Mouse (Mus musculus) cerebellum, postnatal 10 days (tissue): ENCODE measurements around the gene Doc2g.
A peak's percentile ranks its signal among the peaks of the same experiment; 100 is the strongest.
"Not testable (repeated sequence)": the region's sequence is repeated elsewhere in the genome, so short reads cannot be mapped to it uniquely, and the experiment has no call there.

Experiments used
- DNase-seq, 2 experiments: peaks; one replicate each; pipeline ENCODE4 v3.0.0; 2021; ENCODE audit warnings: mixed read lengths in 2 of 2

Gene Doc2g

GRCm38 (mm10) chr19:4003112-4003511 lies at the start of gene Doc2g:
Gene Doc2g, plus strand, starts transcription at chr19:4003313.
- no peak for DNase-seq

DNA sequence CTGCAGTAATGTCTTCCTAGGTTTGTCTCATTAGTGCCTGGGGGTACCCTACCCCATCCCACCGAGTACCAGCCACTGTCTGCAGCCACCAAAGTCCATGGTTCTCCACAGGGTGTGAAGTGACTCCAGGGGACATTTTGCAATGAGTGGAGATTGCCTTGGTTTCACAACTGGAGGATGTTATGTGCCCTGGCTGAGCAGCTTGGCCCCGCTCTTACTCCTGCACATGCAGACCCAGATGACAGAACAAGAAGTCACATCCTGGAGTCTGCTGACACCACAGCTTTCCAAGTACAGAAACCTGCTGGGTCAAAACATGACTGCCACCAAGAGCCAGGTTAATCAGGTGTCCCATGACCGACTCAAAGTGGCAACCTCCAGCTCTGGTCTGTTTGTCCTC lies 48.1 kb upstream of the Doc2g start:
- DNase-seq: peak in 1 of 2 experiments; percentile 16

DNA sequence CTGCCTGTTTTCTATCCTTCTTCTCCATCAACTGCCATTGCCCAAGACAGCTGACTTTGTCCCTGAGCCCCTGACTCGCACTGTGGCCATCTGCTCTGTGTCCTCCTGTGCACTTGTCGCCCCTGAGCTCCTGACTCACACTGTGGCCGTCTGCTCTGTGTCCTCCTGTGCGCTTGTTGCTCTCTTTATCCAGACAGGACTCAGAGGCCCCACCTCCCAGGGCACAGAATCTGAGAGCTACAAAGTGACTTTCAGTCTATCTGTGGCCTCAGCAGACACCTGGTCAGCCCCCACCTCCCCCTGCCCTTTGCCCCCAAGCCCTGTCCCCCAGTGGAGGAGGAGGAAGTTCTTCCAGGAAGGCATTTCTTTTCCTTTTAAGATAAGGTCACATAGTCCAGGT lies 47.3 kb upstream of the Doc2g start:
- peak; percentile 50 to 66 for DNase-seq

DNA sequence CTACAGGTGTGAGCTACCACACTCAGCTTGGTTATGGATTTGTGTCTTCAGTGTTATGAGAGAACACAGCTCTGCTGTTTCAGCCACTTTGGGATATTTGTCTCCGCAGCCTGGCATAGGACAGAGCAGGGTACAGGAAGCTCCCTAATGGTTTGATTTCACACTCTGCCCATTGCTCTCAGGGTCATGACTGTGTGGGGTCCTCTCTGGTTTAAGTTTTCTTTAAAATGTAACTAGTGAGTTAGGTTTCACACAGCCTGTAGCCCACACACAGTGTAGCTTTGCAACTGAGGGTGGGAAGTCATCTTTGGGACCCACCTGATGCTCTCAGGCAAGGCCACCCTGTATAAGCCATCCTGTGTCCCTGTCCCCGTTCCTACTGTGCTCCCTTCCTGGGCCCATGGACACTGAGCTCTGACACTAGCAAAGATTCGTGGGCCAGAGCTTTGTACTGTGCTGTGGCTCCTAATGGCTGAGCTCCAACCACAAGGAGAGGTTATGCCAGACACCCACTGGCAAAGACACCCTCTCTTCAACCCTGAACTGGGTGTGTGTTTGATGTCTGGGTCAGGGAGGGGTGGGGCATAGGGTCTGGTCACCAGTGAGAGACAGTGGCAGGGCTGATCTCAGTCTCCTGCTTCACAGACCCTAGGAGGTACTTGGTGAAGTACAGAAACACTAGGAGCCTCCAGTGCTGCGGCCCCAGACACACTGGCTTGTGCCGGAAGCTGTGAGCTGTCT lies 45.6 kb upstream of the Doc2g start:
- DNase-seq: not testable (repeated sequence)

DNA sequence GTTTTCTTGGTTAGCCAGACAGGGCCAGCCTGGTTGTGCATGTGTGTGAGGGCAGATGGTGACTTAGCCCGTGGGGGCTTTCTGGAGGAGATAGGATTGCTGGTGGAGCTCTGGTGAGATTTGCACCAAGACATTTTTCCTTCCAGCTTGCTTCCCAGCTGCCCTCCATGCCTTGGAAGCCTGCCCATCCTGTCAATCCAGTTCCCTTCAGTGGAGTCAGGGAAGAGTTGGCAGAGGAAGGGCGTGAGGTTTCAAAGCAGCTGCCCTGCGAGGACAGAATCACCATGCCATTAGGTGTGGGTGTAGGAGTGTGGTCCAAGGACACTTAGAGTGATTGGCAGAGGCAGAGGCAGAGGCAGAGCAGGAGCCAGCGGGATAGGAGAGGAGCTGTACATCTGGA lies 44.6 kb upstream of the Doc2g start, which contains the start of gene Aldh3b3:
Aldh3b3 (plus strand) TSS at position 176 of the 400 bp plus-strand sequence.
- peak; percentile 79 to 82 for DNase-seq

DNA sequence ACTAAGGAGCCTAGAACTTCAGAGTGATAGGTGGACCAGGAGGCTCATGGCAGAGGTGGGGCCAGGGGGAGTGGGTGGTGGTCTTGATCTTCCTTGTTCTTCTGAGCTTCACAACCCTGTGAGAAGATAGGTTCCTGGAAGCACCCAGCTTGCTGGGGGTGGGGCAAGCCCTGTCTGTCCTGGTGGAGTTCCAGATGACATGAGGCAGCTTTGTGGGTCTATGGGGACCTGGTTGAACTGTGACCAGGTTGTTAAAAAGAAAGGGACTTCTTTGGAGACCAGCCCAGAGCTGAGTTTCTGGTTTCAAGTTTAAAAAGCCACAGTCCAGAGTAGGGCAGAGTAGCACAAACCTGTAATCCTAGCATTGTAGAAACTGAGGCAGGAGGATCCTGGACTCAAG lies 44.1 kb upstream of the Doc2g start:
- no peak for DNase-seq

- no peak for DNase-seq
Measured at GRCm38 (mm10) chr19:3960211-3960610, 42.9 kb upstream of the Doc2g start.

DNA sequence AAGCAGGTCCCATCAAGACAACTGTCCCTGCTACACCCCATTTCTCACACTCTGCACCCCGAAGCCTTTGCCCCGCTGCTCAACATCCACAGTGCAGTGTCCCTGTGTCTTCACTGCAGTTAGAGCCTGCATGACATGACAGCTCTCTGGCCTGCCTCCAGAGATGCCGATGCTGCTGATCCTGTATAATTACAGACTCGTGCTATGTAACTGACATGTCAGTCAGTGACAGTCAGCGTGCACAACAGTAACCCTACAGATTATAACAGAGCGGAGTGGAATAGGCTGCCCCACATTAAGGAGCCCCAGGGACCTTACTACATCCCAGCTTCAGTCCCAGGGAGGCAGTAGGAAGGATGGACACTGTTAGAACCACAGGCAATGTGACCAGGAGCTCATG lies 41.3 kb upstream of the Doc2g start:
- DNase-seq: not testable (repeated sequence)

GRCm38 (mm10) chr19:3962469-3962868 lies 40.6 kb upstream of the Doc2g start:
- DNase-seq: peak in 1 of 2 experiments; percentile 50

GRCm38 (mm10) chr19:3964030-3964429 lies 39.1 kb upstream of the Doc2g start:
- DNase-seq: no peak

DNA sequence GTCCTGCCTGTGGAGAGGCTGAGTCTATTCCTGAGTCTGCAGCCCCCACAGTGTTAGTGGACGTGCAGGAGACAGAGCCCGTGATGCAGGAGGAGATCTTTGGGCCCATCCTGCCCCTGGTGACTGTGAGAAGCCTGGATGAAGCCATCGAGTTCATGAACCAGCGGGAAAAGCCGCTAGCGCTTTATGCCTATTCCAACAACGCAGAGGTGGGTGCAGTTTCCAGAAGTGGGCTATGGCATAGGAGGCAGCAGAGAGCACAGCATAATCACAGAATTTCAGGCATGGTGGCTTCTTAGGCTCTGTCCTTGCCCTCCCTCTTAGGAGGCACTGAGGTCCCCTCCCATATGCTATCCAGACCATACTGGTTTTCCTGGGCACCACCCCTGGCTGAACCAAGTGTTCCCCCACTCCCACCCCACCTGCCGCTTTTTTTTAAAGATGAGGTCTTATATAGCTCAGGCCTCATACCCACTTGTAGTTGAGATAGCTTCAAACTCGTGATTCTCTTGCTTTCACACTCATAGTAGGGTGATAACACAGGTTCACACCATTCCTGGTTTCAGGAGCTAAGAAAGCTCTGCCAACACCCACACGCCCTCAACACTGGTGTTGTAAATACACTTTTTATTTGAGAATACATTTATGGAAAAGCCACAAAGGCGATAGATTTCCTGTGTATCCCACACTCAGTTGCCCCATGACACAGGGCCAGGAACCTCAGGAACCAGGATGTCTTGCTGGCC lies 36.6 kb upstream of the Doc2g start:
- peak in 1 of 2 experiments; percentile 30 for DNase-seq

- DNase-seq: no peak
Measured at GRCm38 (mm10) chr19:3967258-3967657, 35.9 kb upstream of the Doc2g start.

- no peak for DNase-seq
Measured at GRCm38 (mm10) chr19:3972229-3972628, 30.9 kb upstream of the Doc2g start, which contains the start of gene Aldh3b2. Gene Aldh3b2, plus strand, starts transcription at chr19:3972328.

- not testable (repeated sequence) for DNase-seq
Measured at GRCm38 (mm10) chr19:3974608-3975007, 28.5 kb upstream of the Doc2g start.

DNA sequence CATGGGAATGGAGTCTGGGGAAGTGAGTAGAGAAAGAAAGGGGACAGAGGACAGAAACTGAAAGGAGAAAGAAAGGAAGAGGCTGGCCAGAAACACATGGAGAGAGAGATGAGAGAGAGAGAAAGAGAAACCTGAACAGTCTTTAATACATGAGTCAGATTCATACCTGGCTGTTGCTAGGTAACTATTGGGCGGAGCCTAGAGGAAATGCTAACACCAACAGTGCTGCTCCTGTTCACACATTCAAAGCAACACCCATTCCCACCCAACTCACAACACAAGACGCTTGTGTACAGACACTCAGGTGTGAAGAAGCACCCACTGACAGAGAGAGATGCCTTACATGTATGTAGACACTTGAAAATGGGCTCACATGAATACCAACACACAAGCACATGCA lies 27.2 kb upstream of the Doc2g start:
- no peak for DNase-seq

GRCm38 (mm10) chr19:3980309-3980708 lies 22.8 kb upstream of the Doc2g start:
- peak; percentile 89 to 92 for DNase-seq

DNA sequence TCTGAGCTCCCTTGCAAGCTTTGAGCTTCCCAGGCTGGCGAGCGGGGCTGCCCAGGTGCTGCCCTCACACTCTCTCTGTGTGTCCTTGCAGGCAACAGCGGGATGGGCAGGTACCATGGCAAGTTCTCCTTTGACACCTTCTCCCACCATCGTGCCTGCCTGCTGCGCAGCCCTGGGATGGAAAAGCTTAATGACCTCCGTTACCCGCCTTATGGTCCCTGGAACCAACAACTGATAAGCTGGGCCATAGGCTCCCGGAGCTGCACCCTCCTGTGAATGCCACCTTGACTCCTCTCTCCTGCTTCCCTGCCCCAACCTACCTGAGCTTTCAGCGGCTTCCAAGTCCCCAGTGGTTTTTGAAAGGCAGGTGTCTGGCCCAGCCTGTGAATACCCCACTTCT lies 22.2 kb upstream of the Doc2g start:
- no peak for DNase-seq

GRCm38 (mm10) chr19:3983527-3984200 lies 19.4 kb upstream of the Doc2g start:
- peak in 1 of 2 experiments; percentile 37 for DNase-seq

- peak; percentile 31 to 42 for DNase-seq
Measured at GRCm38 (mm10) chr19:3985261-3985681, 17.8 kb upstream of the Doc2g start.

DNA sequence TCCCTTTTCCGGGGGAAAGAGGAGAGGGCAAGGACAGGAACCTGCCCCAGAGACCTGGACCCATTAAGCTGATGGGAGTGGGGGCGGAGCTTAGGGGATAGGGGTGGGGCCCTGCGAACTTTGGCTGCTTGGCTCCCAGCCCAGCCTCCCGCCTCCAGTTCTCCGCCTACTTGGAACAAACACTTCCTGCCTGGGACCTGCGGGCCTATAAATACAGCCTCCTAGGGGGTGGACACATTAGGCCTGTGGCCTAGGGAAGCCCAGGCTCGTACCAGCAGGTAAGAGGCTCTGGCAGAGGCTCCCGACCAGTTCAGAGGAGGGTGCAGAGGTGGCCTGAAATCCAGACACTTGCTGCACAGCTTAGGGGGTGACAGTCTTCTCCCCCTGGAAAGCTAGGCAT lies 16.8 kb upstream of the Doc2g start, which contains the start of gene Acy3:
Acy3 (plus strand) TSS at position 237 of the 400 bp plus-strand sequence.
- DNase-seq: peak; percentile 44 to 52

DNA sequence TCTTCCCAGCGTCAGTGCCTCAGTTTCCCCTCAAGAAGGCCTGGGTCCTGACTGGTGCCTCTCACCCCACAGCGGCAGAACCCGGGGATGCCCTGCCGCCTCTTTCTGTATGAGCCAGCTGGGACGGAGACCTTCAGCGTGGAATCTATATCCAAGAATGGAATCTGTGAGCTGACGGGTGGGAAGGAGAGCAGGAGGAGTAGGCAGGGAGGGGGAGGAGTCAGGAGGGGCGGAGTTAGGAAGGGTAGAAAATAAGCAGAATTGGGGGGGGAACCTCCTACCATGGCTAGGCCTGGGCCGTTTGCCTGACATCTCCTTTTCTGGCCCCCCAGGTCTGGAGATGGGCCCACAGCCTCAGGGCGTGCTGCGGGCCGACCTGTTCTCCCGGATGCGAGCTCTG lies 15.0 kb upstream of the Doc2g start:
- DNase-seq: no peak

DNA sequence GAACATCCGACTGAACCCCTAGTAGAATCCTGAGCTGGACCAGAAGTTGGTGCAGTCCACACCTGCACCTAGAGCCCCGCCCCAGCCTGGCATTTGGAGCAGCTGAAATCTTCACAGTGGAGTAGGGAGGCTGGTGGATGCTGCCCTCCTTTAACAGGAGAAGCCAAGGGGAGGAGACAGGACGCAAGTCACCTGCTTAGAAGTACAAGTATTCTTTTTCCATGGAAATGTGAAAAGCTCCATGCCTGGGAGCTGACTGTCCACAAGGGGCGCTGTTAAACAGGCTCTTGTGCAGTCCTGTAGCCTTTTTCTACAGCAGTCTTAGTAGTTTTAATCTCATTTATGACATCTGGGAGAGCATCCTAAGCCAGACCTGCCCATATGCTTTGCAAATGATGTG lies 14.4 kb upstream of the Doc2g start:
- DNase-seq: no peak

GRCm38 (mm10) chr19:3990804-3991203 lies 12.3 kb upstream of the Doc2g start:
- no peak for DNase-seq
